ENCODE assay signal across 9 mouse cellular contexts in genomic region chr19:41089833-41090232, GRCm38 (mm10). TPM values are rescaled to one million over a fixed set of nuclear protein-coding genes. Genes with fewer than 3 reads are reported as not detected.
DNase-seq lines count a peak whose midpoint lies in the region; ATAC-seq lines count a peak whose summit lies in the region.
"Had no signal": no experiment of that assay in that cellular context is flagged by ENCODE, and none has a peak within 500 bp of the region (broad histone marks: within the 10 kb centered on the region; RNA-seq: fewer than 3 reads in every experiment).

No protein-coding gene starts in this region.

- H3K4me2 ChIP-seq in intestine, embryonic 14.5 days (ENCODE audit: low read length) = no peak overlapping the region
- no peak overlapping the region for H3K4me2 ChIP-seq in intestine, embryonic 15.5 days (replicated peaks)
- no peak overlapping the region for H3K4me2 ChIP-seq in hindbrain, embryonic 11.5 days (replicated peaks; ENCODE audit: low read depth, low read length)
- no peak overlapping the region for H3K4me2 ChIP-seq in midbrain, embryonic 16.5 days (ENCODE audit: low read length)
- H3K4me2 ChIP-seq: embryonic facial prominence, embryonic 13.5 days had no signal

- H3K27me3 ChIP-seq in intestine, embryonic 14.5 days (replicated peaks; ENCODE audit: control insufficient read depth, insufficient read depth, low read length) = peaks cover 14% of the 10 kb centered on the region; the same call in 1 of the 2 replicates
- H3K27me3 ChIP-seq in intestine, embryonic 15.5 days (replicated peaks) = peaks cover 8% of the 10 kb centered on the region
- H3K27me3 ChIP-seq in hindbrain, embryonic 11.5 days (ENCODE audit: control insufficient read depth, insufficient read depth, low read length) = no peaks in the 10 kb centered on the region
- peaks cover 8% of the 10 kb centered on the region for H3K27me3 ChIP-seq in midbrain, embryonic 16.5 days (ENCODE audit: control insufficient read depth, insufficient read depth, low read depth, low read length)

- peak; percentile 87 for DNase-seq in intestine, embryonic 14.5 days (ENCODE audit: low spot score)
- peak; percentile 86 for DNase-seq in NIH3T3 (ENCODE audit: low read depth)
- DNase-seq in embryo, embryonic 11.5 days (ENCODE audit: low read depth, low spot score) = peak; percentile 59
- peak; percentile 87 for DNase-seq in hindbrain, embryonic 11.5 days (ENCODE audit: low spot score)
- DNase-seq in left cerebral cortex, postnatal 25 days (ENCODE audit: low spot score in 2 of 2) = peak; percentile 70 to 72
- DNase-seq in thymus, postnatal 14 days = peak; percentile 67

- H3K9ac ChIP-seq in intestine, embryonic 14.5 days (ENCODE audit: low read length) = no peak overlapping the region
- H3K9ac ChIP-seq in intestine, embryonic 15.5 days = no peak overlapping the region
- H3K9ac ChIP-seq in hindbrain, embryonic 11.5 days (ENCODE audit: low read depth, low read length) = no peak overlapping the region
- no peak overlapping the region; the same call in 1 of the 2 replicates for H3K9ac ChIP-seq in midbrain, embryonic 16.5 days (ENCODE audit: low read depth, low read length)
- H3K9ac ChIP-seq: embryonic facial prominence, embryonic 13.5 days had no signal

- WGBS in intestine, embryonic 14.5 days = 13% methylated on average over 5 of the region's 5 CpGs
- WGBS in intestine, embryonic 15.5 days = 15% methylated on average over 5 of the region's 5 CpGs
- WGBS in hindbrain, embryonic 11.5 days = 18% methylated on average over 5 of the region's 5 CpGs
- 10% methylated on average over 5 of the region's 5 CpGs for WGBS in midbrain, embryonic 16.5 days

- no peak overlapping the region for H3K4me3 ChIP-seq in intestine, embryonic 14.5 days (ENCODE audit: low read depth, low read length)
- H3K4me3 ChIP-seq in intestine, embryonic 15.5 days (replicated peaks) = no peak overlapping the region
- no peak overlapping the region for H3K4me3 ChIP-seq in hindbrain, embryonic 11.5 days (ENCODE audit: low read depth, low read length)
- H3K4me3 ChIP-seq in midbrain, embryonic 16.5 days (ENCODE audit: low read depth, low read length) = no peak overlapping the region
- H3K4me3 ChIP-seq: embryonic facial prominence, embryonic 13.5 days had no signal

- H3K36me3 ChIP-seq in intestine, embryonic 14.5 days (ENCODE audit: control insufficient read depth, insufficient read depth, low read length) = no peaks in the 10 kb centered on the region
- H3K36me3 ChIP-seq in intestine, embryonic 15.5 days = no peaks in the 10 kb centered on the region
- no peaks in the 10 kb centered on the region for H3K36me3 ChIP-seq in hindbrain, embryonic 11.5 days (ENCODE audit: control insufficient read depth, insufficient read depth, low read length)
- no peaks in the 10 kb centered on the region for H3K36me3 ChIP-seq in midbrain, embryonic 16.5 days (ENCODE audit: control insufficient read depth, insufficient read depth, low read length)
- H3K36me3 ChIP-seq: embryonic facial prominence, embryonic 13.5 days had no signal

- no peak for ATAC-seq in intestine, embryonic 14.5 days (replicated peaks; ENCODE audit: low FRiP score, low TSS enrichment, low read depth)
- no peak for ATAC-seq in intestine, embryonic 15.5 days
- ATAC-seq in hindbrain, embryonic 11.5 days (ENCODE audit: low FRiP score) = peak; percentile 33; the same call in 1 of the 2 replicates
- 0 out of 2 replicates have a peak, but pooled peaks have one; percentile 22 for ATAC-seq in midbrain, embryonic 16.5 days

- no peak overlapping the region for H3K27ac ChIP-seq in intestine, embryonic 14.5 days (ENCODE audit: low read depth)
- H3K27ac ChIP-seq in intestine, embryonic 15.5 days = no peak overlapping the region
- H3K27ac ChIP-seq in hindbrain, embryonic 11.5 days (ENCODE audit: low read depth, low read length) = no peak overlapping the region
- no peak overlapping the region for H3K27ac ChIP-seq in midbrain, embryonic 16.5 days (ENCODE audit: low read length)
- H3K27ac ChIP-seq: embryonic facial prominence, embryonic 13.5 days had no signal

- H3K4me1 ChIP-seq in intestine, embryonic 14.5 days (replicated peaks; ENCODE audit: control insufficient read depth, insufficient read depth, low read length) = no peaks in the 10 kb centered on the region
- no peaks in the 10 kb centered on the region for H3K4me1 ChIP-seq in intestine, embryonic 15.5 days (replicated peaks)
- no peaks in the 10 kb centered on the region for H3K4me1 ChIP-seq in hindbrain, embryonic 11.5 days (replicated peaks; ENCODE audit: control insufficient read depth, insufficient read depth, low read length)
- no peaks in the 10 kb centered on the region for H3K4me1 ChIP-seq in midbrain, embryonic 16.5 days (ENCODE audit: control insufficient read depth, insufficient read depth, low read length)
- H3K4me1 ChIP-seq: embryonic facial prominence, embryonic 13.5 days had no signal

- H3K9me3 ChIP-seq in intestine, embryonic 14.5 days (ENCODE audit: control insufficient read depth, low read length) = no peaks in the 10 kb centered on the region
- H3K9me3 ChIP-seq in intestine, embryonic 15.5 days = no peaks in the 10 kb centered on the region
- H3K9me3 ChIP-seq in hindbrain, embryonic 11.5 days (ENCODE audit: control insufficient read depth, low read length) = no peaks in the 10 kb centered on the region
- no peaks in the 10 kb centered on the region for H3K9me3 ChIP-seq in midbrain, embryonic 16.5 days (replicated peaks; ENCODE audit: control insufficient read depth, low read length, poor library complexity, severe bottlenecking)
- H3K9me3 ChIP-seq: embryonic facial prominence, embryonic 13.5 days had no signal

- intact Hi-C loops in left cerebral cortex, postnatal 25 days (cut with DNase I) = loop anchor here (5.0 to 10.0 kb wide), 5 partner anchors 112 to 672 kb away; no protein-coding TSS in a partner anchor

RNA-seq across cellular contexts. Expression of gene Opalin, which starts 12.9 kb away (rescaled TPM):
- not detected in 2 replicates for polyA plus RNA-seq in intestine, embryonic 14.5 days (2014; fragmentation: Nextera tagmentation; extraction: Ambion mirVana)
- not detected in 2 replicates for polyA plus RNA-seq in intestine, embryonic 15.5 days (2015; fragmentation: Nextera tagmentation; extraction: Ambion mirVana)
- not detected in 2 replicates for polyA plus RNA-seq in hindbrain, embryonic 11.5 days (2014; fragmentation: Nextera tagmentation; extraction: Ambion mirVana)
- total RNA-seq in left cerebral cortex, postnatal 25 days (2021) = 10 to 100 TPM in 1 of 2 experiments, 1 to 10 TPM in 1; 7.6 to 11.5 TPM
- not detected in 2 replicates for polyA plus RNA-seq in midbrain, embryonic 16.5 days (2015; fragmentation: Nextera tagmentation; extraction: Ambion mirVana)
- polyA plus RNA-seq: embryonic facial prominence, embryonic 13.5 days had no signal

Comparison
In these comparisons a context has a peak if more than half of its experiments do, and no peak if none do; other contexts are left out.
1. ATAC-seq: peak in hindbrain, embryonic 11.5 days (single experiment) and midbrain, embryonic 16.5 days (single experiment); none in intestine, embryonic 14.5 days (single experiment) and intestine, embryonic 15.5 days (single experiment).
2. Peak in every context shown above with its lines, with median percentiles within 50 percentile points of each other: DNase-seq.